Mouse (Mus musculus): ENCODE results near the gene Cda.

- TF ChIP-seq CTCF (IDR thresholded peaks at IDR 0.05 in 2 of 3, conservative IDR thresholded peaks at IDR 0.05 in 1 of 3; ENCODE audit: control insufficient read depth in 1 of 3, insufficient read depth in 1 of 3, low read depth in 2 of 3, low read length in 3 of 3, poor library complexity in 1 of 3, severe bottlenecking in 1 of 3) (no peak), RAD21 (IDR thresholded peaks at IDR 0.05; ENCODE audit: low read depth, low read length) (no peak)
Observed at GRCm38 (mm10) chr4:138323753-138324152, 44.0 kb downstream of the Cda start.

Data from MEL (cell line).